Mouse (Mus musculus) NIH3T3 (cell line): ENCODE measurements around the gene Samd14.

Experiments used
- DNase-seq: peaks from one replicate; pipeline ENCODE4 v3.0.0-alpha.2; 2012; ENCODE audit warnings: low read depth

Samd14 gene

DNA sequence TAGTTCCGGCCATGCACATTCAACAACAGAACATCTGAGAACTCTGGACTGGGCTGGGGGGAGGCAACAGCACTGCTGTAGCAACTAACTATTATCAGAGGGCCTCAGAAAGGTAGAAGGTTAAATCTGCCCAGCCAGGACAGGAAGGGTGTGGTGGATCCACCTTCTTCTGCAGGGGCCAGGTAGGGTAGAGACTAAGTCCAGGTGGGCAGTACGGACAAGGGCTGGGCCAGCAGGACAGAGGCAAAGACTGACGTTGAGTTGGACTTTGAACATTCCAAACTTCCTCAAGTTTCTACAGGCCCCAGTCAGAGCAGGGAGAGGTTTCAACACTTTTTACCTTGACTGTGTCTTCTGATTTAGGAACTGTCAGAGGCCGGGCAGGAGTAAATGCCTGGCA, 65.0 kb downstream of the Samd14 start:
- no peak for DNase-seq

DNA sequence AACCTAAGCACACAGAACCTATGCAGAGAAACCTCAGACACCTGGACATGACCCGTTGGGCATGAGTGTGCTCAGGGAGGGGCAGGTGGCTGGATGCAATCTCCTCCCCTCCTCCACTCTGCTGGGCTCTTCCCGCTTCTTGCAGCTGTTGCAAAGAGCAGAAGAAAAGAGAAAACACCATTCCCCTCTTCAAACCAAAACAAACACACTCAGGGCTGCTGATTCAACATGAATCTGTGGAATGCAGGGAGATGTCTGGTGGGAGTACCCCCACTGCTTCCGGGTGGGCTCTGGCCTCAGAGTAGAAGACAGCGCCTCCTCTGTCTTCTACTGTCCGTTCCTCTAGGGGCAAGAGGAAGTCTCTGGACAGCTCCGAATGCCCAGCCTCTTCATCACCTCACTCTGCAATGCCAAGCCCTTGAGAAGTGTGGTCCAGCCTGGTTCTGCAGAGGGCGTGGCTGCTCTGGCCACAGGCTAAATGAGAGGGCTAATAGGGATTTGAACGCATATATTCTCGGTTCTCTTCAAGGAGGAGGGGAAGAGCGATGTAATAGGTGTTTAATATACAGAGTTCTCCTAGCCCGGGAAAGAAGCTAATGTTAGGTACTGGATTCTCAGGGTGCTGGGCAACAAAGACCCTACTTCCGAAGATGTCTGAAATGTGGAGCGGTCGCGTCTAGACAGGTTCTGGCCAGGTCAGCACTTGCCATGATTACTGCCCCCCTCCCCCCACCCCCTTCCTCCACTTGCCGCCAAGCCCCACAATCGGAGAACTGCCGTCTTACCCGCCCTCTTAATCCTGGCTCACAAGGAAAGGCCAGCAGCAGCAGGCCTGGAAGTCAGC, 65.7 kb downstream of the Samd14 start:
- peak; percentile 62 for DNase-seq
